ENCODE assay signal across 8 mouse cellular contexts in the genomic region with DNA sequence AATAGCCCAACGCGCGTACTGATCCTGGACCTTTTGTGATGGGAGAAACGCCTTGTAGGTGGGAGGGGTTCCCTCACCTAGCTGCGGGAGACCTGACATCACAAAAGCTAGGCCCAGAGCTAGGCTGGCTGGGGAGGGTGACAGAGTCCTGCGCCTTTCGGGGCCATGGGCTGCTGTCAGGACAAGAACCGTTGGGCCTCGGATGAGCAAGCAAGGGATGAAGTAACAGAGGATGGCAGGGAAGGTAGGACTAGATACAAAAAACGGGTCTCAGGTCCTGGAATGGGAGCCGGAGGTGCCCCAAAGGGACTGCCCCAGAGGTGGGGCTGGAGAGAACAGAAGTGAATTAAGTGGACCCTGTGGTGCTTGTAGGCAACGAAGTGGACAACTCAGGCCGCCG. TPM values are rescaled to one million over a fixed set of nuclear protein-coding genes. Genes with fewer than 3 reads are reported as not detected.
DNase-seq lines count a peak whose midpoint lies in the region; ATAC-seq and TF ChIP-seq lines count a peak whose summit lies in the region.

A gene (plus strand): TSS at position 116 of the 400 bp plus-strand sequence.

- 68% methylated on average over 14 of the region's 14 CpGs for WGBS in forebrain, embryonic 14.5 days
- WGBS in liver, embryonic 11.5 days = 67% methylated on average over 14 of the region's 14 CpGs
- 54% methylated on average over 14 of the region's 14 CpGs for WGBS in stomach, postnatal 0 days

- H3K9me3 ChIP-seq in ES-Bruce4 (replicated peaks; ENCODE audit: control insufficient read depth, insufficient read depth, low read length, poor library complexity, severe bottlenecking) = no peaks in the 10 kb centered on the region
- no peaks in the 10 kb centered on the region for H3K9me3 ChIP-seq in forebrain, embryonic 14.5 days (replicated peaks; ENCODE audit: control insufficient read depth, low read length)
- H3K9me3 ChIP-seq in liver, embryonic 11.5 days (ENCODE audit: control insufficient read depth, low read length) = no peaks in the 10 kb centered on the region
- H3K9me3 ChIP-seq in stomach, postnatal 0 days (ENCODE audit: control insufficient read depth, low read length) = no peaks in the 10 kb centered on the region

- no peak for ATAC-seq in forebrain, embryonic 14.5 days
- no peak; the same call in 1 of the 2 replicates for ATAC-seq in liver, embryonic 11.5 days (replicated peaks; ENCODE audit: low FRiP score)
- no peak; the same call in 1 of the 2 replicates for ATAC-seq in stomach, postnatal 0 days (ENCODE audit: low FRiP score, low TSS enrichment)

- no peak for TF ChIP-seq CTCF in ES-Bruce4 (IDR thresholded peaks at IDR 0.05; ENCODE audit: low read depth, low read length)
- TF ChIP-seq CTCF in stomach, postnatal 0 days (IDR thresholded peaks at IDR 0.05; ENCODE audit: low read depth) = no peak

- H3K36me3 ChIP-seq in ES-Bruce4 (ENCODE audit: control insufficient read depth, insufficient read depth, low read length, poor library complexity, severe bottlenecking) = peaks cover 35% of the 10 kb centered on the region
- H3K36me3 ChIP-seq in forebrain, embryonic 14.5 days (ENCODE audit: control insufficient read depth, insufficient read depth, low read length) = peaks cover 62% of the 10 kb centered on the region
- H3K36me3 ChIP-seq in liver, embryonic 11.5 days (ENCODE audit: control insufficient read depth, insufficient read depth, low read length) = peaks cover 40% of the 10 kb centered on the region
- peaks cover 15% of the 10 kb centered on the region; the same call in 1 of the 2 replicates for H3K36me3 ChIP-seq in stomach, postnatal 0 days (ENCODE audit: control insufficient read depth, insufficient read depth, low read length)

- TF ChIP-seq EP300 in ES-Bruce4 (IDR thresholded peaks at IDR 0.05; ENCODE audit: insufficient read depth, low read depth, low read length) = no peak
- TF ChIP-seq EP300 in stomach, postnatal 0 days (optimal IDR thresholded peaks at IDR 0.05) = no peak

- peak within 1 kb of the TSS; percentile 87 for H3K4me3 ChIP-seq in ES-Bruce4 (ENCODE audit: low read depth, low read length)
- H3K4me3 ChIP-seq in forebrain, embryonic 14.5 days (ENCODE audit: low read depth, low read length) = peak within 1 kb of the TSS; percentile 69
- peak within 1 kb of the TSS; percentile 94 for H3K4me3 ChIP-seq in liver, embryonic 11.5 days (ENCODE audit: low read depth, low read length)
- peak within 1 kb of the TSS; percentile 94 for H3K4me3 ChIP-seq in stomach, postnatal 0 days (ENCODE audit: low read depth, low read length)

- peak within 1 kb of the TSS; percentile 70 for H3K27ac ChIP-seq in ES-Bruce4 (ENCODE audit: insufficient read depth, low read length)
- peak within 1 kb of the TSS; percentile 92 for H3K27ac ChIP-seq in forebrain, embryonic 14.5 days (ENCODE audit: low read depth, low read length)
- H3K27ac ChIP-seq in liver, embryonic 11.5 days (ENCODE audit: low read depth, low read length) = peak within 1 kb of the TSS; percentile 85
- peak within 1 kb of the TSS; percentile 97 for H3K27ac ChIP-seq in stomach, postnatal 0 days (replicated peaks)

- H3K27me3 ChIP-seq in ES-Bruce4 (ENCODE audit: control insufficient read depth, insufficient read depth, low read length, poor library complexity, severe bottlenecking) = no peaks in the 10 kb centered on the region
- H3K27me3 ChIP-seq in forebrain, embryonic 14.5 days (replicated peaks; ENCODE audit: control insufficient read depth, insufficient read depth, low read length) = no peaks in the 10 kb centered on the region
- no peaks in the 10 kb centered on the region for H3K27me3 ChIP-seq in liver, embryonic 11.5 days (replicated peaks; ENCODE audit: control insufficient read depth, insufficient read depth, low read length)
- no peaks in the 10 kb centered on the region for H3K27me3 ChIP-seq in stomach, postnatal 0 days (ENCODE audit: control insufficient read depth, insufficient read depth, low read length)

- H3K4me1 ChIP-seq in ES-Bruce4 (ENCODE audit: control insufficient read depth, insufficient read depth, low read length) = no peaks in the 10 kb centered on the region
- peaks cover 14% of the 10 kb centered on the region for H3K4me1 ChIP-seq in forebrain, embryonic 14.5 days (ENCODE audit: control insufficient read depth, insufficient read depth, low read length)
- H3K4me1 ChIP-seq in liver, embryonic 11.5 days (replicated peaks; ENCODE audit: control insufficient read depth, insufficient read depth, low read length) = peaks cover 19% of the 10 kb centered on the region
- peaks cover 2% of the 10 kb centered on the region; the same call in 1 of the 2 replicates for H3K4me1 ChIP-seq in stomach, postnatal 0 days (replicated peaks; ENCODE audit: control insufficient read depth, insufficient read depth)

- TF ChIP-seq POLR2A in ES-Bruce4 (IDR thresholded peaks at IDR 0.05; ENCODE audit: insufficient read depth, low read length) = no peak

- intact Hi-C loops in gastrocnemius, postnatal 14 days (cut with DNase I; ENCODE audit: low total_unique reads) = no loop called here

- DNase-seq in gastrocnemius, postnatal 14 days = peak; percentile 8
- DNase-seq in gastrocnemius, adult 18-20 months (ENCODE audit: low spot score) = no peak
- DNase-seq in forebrain, embryonic 14.5 days (ENCODE audit: low spot score) = no peak
- no peak for DNase-seq in liver, embryonic 11.5 days (ENCODE audit: low spot score)
- no peak for DNase-seq in stomach, postnatal 0 days (ENCODE audit: low spot score)
- DNase-seq in embryo, embryonic 9.5 days (ENCODE audit: extremely low spot score) = no peak
- no peak for DNase-seq in frontal cortex, adult 2 months (ENCODE audit: extremely low spot score in 1 of 2, low spot score in 1 of 2)

- peak within 1 kb of the TSS; percentile 50 for H3K4me2 ChIP-seq in forebrain, embryonic 14.5 days (ENCODE audit: low read length)
- peak within 1 kb of the TSS; percentile 45 for H3K4me2 ChIP-seq in liver, embryonic 11.5 days
- peak within 1 kb of the TSS; percentile 51 for H3K4me2 ChIP-seq in stomach, postnatal 0 days (replicated peaks; ENCODE audit: low read depth)

- peak within 1 kb of the TSS; percentile 66 for H3K9ac ChIP-seq in ES-Bruce4 (ENCODE audit: low read depth, poor library complexity, severe bottlenecking)
- peak within 1 kb of the TSS; percentile 84 for H3K9ac ChIP-seq in forebrain, embryonic 14.5 days (ENCODE audit: low read length)
- H3K9ac ChIP-seq in liver, embryonic 11.5 days (ENCODE audit: low read depth, low read length) = peak within 1 kb of the TSS; percentile 95
- H3K9ac ChIP-seq in stomach, postnatal 0 days (ENCODE audit: low read length) = peak within 1 kb of the TSS; percentile 98

RNA-seq across cellular contexts. Expression of the gene that starts here (rescaled TPM):
- not detected for total RNA-seq in gastrocnemius, postnatal 14 days (2021)
- total RNA-seq in gastrocnemius, adult 18-20 months (2021) = 1 to 10 TPM in 1 of 2 experiments, not detected in 1; 1.0 TPM
- polyA plus RNA-seq in ES-Bruce4 (2011; ENCODE audit: insufficient read depth, insufficient read length, low read depth, missing spikeins) = 2.2 TPM in 1 of 2 replicates, not detected in the other
- 0.77 and 1.1 TPM in 2 replicates for polyA plus RNA-seq in forebrain, embryonic 14.5 days (2014; fragmentation: Nextera tagmentation; extraction: Ambion mirVana)
- 1.7 and 2.0 TPM in 2 replicates for polyA plus RNA-seq in liver, embryonic 11.5 days (2014; fragmentation: Nextera tagmentation; extraction: Ambion mirVana)
- polyA plus RNA-seq in stomach, postnatal 0 days (2015; fragmentation: Nextera tagmentation; extraction: Ambion mirVana) = 0.59 and 0.62 TPM in 2 replicates
- polyA plus RNA-seq in frontal cortex, adult 2 months (2012; rRNA removed) = 0.34 and 0.92 TPM in 2 replicates

Comparison
In these comparisons a context has a peak if more than half of its experiments do, and no peak if none do; other contexts are left out.
1. Peak in DNase-seq in gastrocnemius, postnatal 14 days; RNA of the gene not detected or under 1 TPM.